Mouse (Mus musculus) brain, embryonic 14.5 days (tissue): ENCODE measurements around the gene Hdac4. TPM values are rescaled to one million over a fixed set of nuclear protein-coding genes. Genes with fewer than 3 reads are reported as not detected.

Experiments
- DNase-seq: peaks from one replicate; pipeline ENCODE4 v3.0.0-alpha.2; 2011; ENCODE audit warnings: low read depth
- CTCF ChIP-seq: fragments of 200-500 bp; IDR thresholded peaks from 2 replicates; pipeline ENCODE4 v1.5.1; 2012; ENCODE audit warnings: inconsistent platforms, mild to moderate bottlenecking, moderate library complexity, borderline replicate concordance; ENCODE audit not compliant: insufficient read depth, insufficient read length; ENCODE audit errors: extremely low read depth
- POLR2A ChIP-seq: fragments of 200-500 bp; IDR thresholded peaks from 2 replicates; pipeline ENCODE4 v1.6.1; 2012; ENCODE audit warnings: mild to moderate bottlenecking, inconsistent platforms, borderline replicate concordance; ENCODE audit not compliant: poor library complexity, insufficient read depth, insufficient read length, severe bottlenecking; ENCODE audit errors: extremely low read depth
- polyA plus RNA-seq: library from polyadenylated mRNA; depleted of rRNA; stranded (reverse); fragments of >200 nt; gene quantifications from 2 replicates; pipeline ENCODE4 v1.2.3, GENCODE M21; 2012

The Hdac4 gene
- polyA plus RNA-seq, 1 experiment = 21.8 TPM

DNA sequence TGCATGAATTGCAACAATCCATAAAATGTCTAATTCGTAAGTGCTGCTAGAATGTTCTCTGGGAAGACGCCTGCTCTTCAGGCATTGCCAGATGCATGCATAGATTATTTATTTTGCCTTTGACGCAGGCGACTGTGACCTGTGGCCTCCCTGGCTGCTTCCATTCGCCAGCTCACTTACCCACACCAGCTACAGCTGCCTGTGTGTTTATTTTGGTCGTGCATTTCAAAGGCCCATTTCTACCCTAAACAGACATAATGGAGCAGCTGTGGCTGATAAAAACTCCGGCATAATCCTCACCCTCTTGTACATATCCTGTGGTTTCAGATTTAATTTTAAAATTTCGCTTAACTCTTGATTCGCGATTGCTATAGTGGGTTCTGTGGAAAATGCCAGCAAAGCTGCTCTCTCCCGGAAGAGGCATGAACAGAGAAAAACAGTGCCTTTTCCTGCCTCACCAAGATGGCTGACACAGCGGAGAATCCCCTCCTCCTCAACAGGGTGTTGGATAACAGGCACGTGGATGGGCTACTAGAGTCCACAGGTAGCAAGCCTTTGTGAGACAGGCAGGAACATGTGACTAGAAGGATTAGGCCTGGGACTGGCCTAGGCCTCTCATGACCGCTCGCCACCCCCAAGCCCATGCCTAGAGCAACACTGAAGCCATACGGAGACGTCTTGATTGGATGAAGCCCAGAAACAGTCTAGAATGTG, 7.3 kb upstream of the Hdac4 start:
- no peak for TF ChIP-seq POLR2A
- TF ChIP-seq CTCF = no peak
- no peak for DNase-seq

DNA sequence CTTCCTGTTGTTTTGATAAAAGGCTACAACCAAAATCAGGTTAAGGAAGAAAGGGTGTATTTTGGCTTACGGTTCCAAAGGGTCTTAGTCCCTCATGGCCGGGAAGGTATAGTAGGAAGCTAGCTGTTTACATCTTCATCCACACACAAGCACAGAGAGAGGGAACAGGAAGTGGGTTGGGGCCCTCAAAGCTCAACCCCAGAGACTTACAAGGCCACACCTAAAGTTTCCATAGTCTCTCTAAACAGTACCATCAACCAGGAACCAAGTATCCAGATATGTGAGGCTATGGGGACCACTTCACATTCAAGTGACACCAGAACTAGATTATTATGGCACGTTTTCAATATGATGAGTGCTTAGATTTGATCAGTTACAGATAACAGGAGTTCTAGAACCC, 5.0 kb downstream of the Hdac4 start:
- TF ChIP-seq CTCF = no peak
- TF ChIP-seq POLR2A = no peak
- no peak for DNase-seq

DNA sequence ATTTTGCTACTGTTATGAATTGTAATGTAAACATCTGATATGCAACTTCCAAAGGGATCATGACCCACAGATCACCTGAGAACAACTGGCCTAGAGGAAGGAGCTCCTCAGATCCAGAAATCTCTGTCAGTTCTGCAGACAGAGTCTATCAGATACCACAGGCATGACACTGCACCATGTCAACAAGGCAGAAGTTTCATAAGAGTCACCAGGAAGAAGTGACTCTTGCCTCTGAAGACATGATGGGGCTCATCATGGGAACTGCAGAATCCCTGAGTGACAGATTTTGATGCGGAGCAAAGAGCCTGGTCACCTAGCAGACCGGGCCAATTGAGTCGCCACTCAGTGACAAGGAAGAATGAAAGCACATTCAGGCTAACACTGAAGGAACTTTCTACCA, 8.4 kb downstream of the Hdac4 start:
- DNase-seq = no peak

DNA sequence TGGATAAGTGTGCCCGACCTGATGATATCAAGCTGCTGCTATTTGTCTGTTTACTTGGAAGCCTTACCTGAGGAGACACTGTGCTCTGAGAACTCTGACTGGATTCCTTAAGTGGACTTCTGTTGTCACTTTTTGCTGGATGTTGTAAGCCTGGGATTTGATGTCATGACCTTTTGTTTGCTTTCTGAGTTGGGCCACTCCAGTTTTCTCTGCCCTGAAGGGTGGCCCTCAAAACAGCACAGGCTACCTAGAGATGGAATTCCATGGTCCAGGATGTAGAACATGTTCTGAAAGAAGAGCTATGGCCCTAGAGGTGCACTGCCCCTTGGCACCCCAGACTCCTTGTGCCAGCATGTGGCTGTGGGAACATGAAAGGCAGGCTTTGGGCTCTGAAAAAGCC, 10.9 kb downstream of the Hdac4 start:
- TF ChIP-seq POLR2A (no peak), CTCF (no peak)
- no peak for DNase-seq

More for the DNA sequence above, 8.4 kb downstream of the Hdac4 start:
- TF ChIP-seq CTCF (no peak), POLR2A (no peak)

DNA sequence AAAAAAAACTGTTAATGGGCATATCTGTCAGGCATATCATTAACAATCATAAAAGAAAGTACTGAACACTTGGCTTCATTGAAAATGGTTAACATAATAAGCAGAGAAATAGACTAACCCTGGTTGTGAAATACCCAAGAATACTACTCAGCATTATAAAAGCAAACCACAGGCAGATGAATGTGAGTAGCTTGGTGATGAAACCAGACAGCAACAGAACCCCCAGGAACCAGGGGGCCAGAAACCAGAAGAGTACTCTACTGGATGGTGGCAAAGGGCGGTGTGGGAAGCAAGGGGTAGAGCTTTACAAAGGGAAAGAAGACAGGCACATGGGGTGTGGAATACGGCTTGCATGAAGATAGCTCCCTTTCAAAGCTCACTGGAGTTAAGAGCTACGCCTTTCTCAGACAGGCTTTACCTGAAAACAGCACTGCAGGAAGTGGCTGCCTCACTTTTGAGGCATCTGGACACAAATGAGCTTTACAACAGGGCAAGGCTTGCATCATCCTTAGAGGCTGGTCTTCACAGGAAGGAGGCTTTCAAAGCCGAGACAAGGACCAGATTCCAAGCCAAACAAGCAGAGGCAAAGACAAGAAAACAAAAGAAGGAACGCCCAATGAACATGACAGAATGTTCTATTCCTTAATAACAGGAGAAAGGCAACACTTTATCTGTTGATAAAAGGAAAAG, 12.3 kb downstream of the Hdac4 start:
- TF ChIP-seq CTCF (no peak), POLR2A (no peak)
- DNase-seq = no peak

DNA sequence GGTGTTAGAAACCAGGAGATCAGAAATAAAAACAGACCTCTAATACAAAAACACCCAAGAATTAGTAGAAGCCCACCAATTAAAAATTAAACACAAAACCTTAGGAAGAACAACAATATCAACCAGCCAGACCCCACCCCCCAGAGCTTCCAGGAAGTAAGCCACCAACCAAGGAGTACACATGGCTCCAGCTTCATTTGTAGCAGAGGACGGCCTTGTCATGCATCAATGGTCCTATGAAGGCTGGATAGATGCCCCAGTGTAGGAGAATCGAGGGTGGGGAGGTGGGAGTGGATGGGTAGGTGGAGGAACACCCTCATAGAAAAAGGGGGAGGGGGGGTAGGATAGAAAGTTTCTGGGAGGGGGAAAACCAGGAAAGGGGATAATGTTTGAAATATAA, 13.5 kb downstream of the Hdac4 start:
- DNase-seq = no peak
- TF ChIP-seq CTCF (no peak), POLR2A (no peak)

DNA sequence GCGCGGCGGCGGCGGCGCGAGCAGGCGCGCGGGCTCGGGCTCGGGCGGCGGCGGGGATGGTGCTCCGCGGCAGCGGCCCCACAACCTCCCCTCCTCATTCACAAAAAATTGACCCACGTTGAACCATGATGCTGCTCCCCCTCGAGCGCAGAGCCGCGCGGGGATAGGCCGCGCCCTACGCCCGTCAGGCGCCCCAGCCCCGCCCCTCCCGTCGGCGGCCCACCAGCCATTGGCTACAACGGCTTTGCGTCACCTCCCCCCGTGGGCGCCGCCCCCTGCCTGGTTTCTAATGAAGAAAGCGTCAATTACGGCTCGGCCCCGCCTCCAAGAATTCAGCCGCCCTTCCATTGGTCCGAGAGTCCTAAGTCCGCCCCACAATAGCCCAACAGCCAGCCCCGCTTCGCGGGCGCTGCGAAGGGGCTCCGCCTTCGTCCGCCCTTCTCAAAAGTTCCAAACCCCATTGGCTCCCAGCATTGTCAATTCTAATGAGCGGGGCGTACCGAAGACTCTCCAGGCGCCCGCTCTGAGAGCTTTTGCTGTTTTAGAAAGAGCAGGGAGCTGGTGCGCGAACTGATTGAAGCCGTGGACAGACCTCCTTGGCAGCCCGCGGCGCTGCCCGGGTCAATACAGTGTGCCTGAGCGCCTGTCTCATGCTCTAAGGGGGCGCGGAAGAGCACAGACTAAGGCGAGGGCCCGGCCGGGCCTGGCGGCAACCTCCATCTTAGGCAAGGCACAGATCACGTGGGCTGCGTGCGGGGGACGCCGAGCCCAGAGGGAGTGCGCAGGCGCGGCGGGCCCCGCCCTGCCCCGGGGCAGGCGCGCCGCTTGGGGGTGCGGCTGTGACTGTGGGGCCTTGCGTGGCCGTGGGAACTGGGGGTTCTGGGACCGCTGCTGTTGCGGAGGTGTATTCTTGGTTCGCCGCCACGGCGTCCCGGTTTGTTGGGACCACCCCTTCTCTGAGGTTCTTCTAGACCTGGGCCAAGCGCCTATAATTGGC, 15.1 kb downstream of the Hdac4 start:
- peak; percentile 100 for DNase-seq
- TF ChIP-seq POLR2A (peak; percentile 96), CTCF (no peak)

DNA sequence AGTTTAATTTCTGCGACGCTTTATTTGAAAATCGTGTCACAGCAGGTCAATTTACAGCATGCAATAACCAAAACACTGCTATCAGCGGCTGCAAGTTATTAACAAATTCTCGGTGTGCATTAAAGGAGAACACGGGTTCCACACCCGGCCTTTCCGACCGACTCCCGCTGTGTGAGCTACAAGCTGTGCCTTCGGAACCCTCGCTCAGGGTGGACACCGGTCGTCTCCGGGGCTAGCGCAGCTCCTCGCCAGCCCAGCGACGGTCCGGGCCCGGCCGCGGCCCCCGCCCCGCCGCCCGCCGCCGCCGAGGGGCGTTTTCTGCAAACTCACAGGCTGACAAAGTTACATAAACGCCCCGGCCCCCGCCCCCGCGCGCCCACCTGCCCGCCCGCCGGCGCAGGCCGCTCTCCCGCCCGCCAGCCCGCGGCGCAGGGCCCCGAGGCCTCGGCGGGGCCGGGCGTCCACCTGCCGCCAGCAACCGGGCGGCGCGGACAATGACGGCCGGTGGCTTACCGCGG, 16.0 kb downstream of the Hdac4 start:
- DNase-seq = peak; percentile 49
- no peak for TF ChIP-seq POLR2A
- no peak for TF ChIP-seq CTCF

DNA sequence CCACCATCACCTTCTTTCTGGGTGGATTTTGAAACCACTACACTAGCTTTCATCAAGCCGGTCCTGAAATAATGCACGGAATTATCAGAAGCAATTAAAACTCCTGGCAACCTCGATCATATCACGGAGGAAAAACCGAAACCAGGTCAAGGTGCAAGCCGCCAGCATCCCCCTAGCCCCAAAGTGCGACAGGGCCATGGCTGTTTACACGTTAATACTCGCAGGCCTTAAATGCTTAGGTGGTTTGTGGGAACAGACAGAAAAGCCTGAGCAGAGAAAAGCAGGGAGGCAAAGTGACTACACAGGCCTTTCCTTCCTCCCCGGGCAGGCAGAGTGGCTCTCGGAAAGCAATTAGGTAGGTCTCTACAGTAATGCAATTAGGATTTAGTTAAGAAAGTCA, 16.4 kb downstream of the Hdac4 start:
- TF ChIP-seq CTCF (no peak), POLR2A (no peak)
- DNase-seq = peak; percentile 49

DNA sequence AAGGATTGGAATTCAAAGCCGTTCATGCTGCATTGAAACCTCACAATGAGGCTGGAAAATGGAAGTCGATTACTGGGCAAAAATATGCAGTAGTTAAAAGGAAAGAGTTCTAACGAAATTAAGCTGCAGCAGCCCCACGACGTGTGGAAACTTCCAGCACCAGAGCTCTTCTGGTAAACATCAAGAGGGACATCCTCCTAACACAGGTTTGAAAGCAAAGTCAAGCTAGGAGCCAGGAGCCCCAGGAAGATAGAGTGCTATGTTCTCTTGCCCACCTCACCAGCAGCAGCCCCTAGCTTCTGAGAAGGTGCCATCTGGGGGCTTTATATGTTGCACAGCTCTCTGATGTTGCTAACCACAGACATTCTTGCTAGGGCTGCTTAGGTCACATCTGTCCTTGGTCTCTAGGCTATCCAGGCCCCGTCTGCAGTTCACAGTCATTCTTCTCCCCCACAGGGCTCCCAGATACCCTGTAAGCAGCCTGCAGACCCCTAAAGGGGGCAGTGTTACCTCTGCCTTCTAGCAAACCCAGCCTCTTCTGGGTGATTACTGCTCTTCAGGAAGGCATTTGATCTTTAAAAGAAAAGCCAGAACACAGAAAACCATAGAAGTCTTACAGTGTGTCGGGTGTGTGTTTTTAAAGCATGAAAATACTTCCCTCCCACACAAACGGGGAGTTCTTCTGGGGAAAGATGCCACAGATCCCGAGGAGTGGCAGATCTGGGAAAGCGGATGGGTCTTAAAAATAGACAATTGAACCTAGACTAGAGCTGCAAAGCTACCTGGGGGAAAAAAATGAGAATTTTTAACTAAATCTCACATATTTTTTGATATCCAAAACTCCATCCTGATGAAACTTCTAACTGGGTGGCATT, 17.2 kb downstream of the Hdac4 start:
- TF ChIP-seq POLR2A (no peak), CTCF (peak; percentile 55; the same call in 1 of the 2 replicates)
- DNase-seq = peak; percentile 85

DNA sequence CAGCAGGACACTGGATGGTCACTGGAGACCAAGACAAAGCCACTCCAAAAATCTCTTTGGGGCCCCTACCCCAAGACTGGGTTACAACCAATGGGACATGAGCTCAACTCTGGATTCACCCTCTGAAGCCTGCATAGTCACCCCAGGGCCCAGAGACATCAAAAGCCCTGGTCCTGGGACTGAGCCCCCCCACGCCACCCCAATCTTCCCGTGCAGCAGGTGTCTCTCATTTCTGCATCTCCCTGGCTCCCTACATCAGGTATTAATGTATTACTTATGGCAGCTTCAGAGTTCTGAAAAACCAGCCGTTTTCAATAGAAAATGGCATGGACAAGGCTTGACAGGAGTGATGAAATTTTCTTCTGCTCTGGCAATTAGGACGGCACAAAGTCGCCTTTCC, 17.9 kb downstream of the Hdac4 start:
- no peak for DNase-seq
- TF ChIP-seq CTCF (no peak), POLR2A (no peak)
